Mouse (Mus musculus) gastrocnemius, postnatal 4 days (tissue): ENCODE results near the gene Dst. TPM values are rescaled to one million over a fixed set of nuclear protein-coding genes. Genes with fewer than 3 reads are reported as not detected.

Experiments
- DNase-seq, 2 experiments: peaks; one replicate each; pipeline ENCODE4 v3.0.0; 2021 to 2022; ENCODE audit warnings: low spot score in 2 of 2, mixed read lengths in 2 of 2
- total RNA-seq, 2 experiments: library from RNA; stranded (reverse); gene quantifications; 2 replicates each; pipeline ENCODE4 v1.2.3; 2021

Gene Dst
- total RNA-seq, 2 experiments from 2014 or later: 181 to 191 TPM

- no peak for DNase-seq
These were observed 19.4 kb downstream of the Dst start for GRCm38 (mm10) chr1:33927466-33927865.

- no peak for DNase-seq
These were observed 23.8 kb downstream of the Dst start for GRCm38 (mm10) chr1:33931791-33932190.

- no peak for DNase-seq
These were observed 24.2 kb downstream of the Dst start for GRCm38 (mm10) chr1:33932196-33932595.

- no peak for DNase-seq
These were observed 24.9 kb downstream of the Dst start for GRCm38 (mm10) chr1:33932845-33933499.

GRCm38 (mm10) chr1:33935946-33936345 lies 27.9 kb downstream of the Dst start:
- DNase-seq: no peak

GRCm38 (mm10) chr1:33939828-33940227 lies 31.8 kb downstream of the Dst start:
- DNase-seq: no peak

- no peak for DNase-seq
These were observed 32.4 kb downstream of the Dst start for GRCm38 (mm10) chr1:33940364-33940928.

- DNase-seq: no peak
These were observed 34.6 kb downstream of the Dst start for GRCm38 (mm10) chr1:33942638-33943037.

- DNase-seq: no peak
These were observed 35.9 kb downstream of the Dst start for GRCm38 (mm10) chr1:33943943-33944342.

- peak in 1 of 2 experiments; percentile 54 for DNase-seq
These were observed 37.1 kb downstream of the Dst start for GRCm38 (mm10) chr1:33944977-33945750.

- DNase-seq: no peak
These were observed 37.7 kb downstream of the Dst start for GRCm38 (mm10) chr1:33945756-33946155.

GRCm38 (mm10) chr1:33946601-33947395 lies 38.8 kb downstream of the Dst start:
- DNase-seq: no peak

- no peak for DNase-seq
These were observed 39.8 kb downstream of the Dst start for GRCm38 (mm10) chr1:33947838-33948237.

- DNase-seq: no peak
These were observed 40.5 kb downstream of the Dst start for GRCm38 (mm10) chr1:33948511-33948910.

GRCm38 (mm10) chr1:33955626-33956025 lies 47.6 kb downstream of the Dst start:
- DNase-seq: no peak

- DNase-seq: no peak
These were observed 52.4 kb downstream of the Dst start for GRCm38 (mm10) chr1:33960439-33960838.

- DNase-seq: peak in 1 of 2 experiments; percentile 23
These were observed 56.6 kb downstream of the Dst start for GRCm38 (mm10) chr1:33964643-33965042.

GRCm38 (mm10) chr1:33965824-33966223 lies 57.8 kb downstream of the Dst start:
- DNase-seq: no peak

- no peak for DNase-seq
These were observed 58.3 kb downstream of the Dst start for GRCm38 (mm10) chr1:33966328-33966727.

- DNase-seq: no peak
These were observed 59.2 kb downstream of the Dst start for GRCm38 (mm10) chr1:33967206-33967605.

GRCm38 (mm10) chr1:33969910-33970309 lies 61.9 kb downstream of the Dst start:
- DNase-seq: no peak
